Mouse (Mus musculus): ENCODE measurements around the gene Gm17268. TPM values are rescaled to one million over a fixed set of nuclear protein-coding genes. Genes with fewer than 3 reads are reported as not detected.

The Gm17268 gene
- polyA plus RNA-seq, 1 experiment, result not detected

DNA sequence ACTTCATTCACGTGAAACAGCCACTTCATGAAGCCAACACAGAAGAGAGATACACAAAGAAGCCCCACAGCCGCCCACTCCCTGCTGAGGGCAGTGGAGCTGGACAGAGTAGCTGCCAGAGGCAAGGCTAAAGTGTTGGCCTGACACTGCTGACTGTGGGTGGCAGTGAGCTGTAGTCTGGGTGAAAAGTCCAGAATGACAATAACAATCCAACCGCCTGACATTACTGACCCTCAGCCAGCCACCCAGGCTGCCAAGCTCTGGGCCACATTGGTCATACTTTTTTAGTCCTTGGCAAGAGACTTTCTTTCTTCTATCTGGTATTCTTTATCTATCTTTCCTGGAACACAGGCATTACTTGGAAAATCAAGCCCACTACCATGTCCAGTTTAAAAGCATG, 32.7 kb upstream of the Gm17268 start:
- H3K4me1 ChIP-seq (ENCODE audit: control insufficient read depth, insufficient read depth, low read length), result no peaks in the 10 kb centered on the region
- H3K36me3 ChIP-seq (ENCODE audit: control insufficient read depth, insufficient read depth, low read length), result no peaks in the 10 kb centered on the region
- WGBS, result 81% methylated on average over 3 of the region's 3 CpGs
- no peak overlapping the region for H3K27ac ChIP-seq (ENCODE audit: insufficient read depth, low read depth, low read length)
- DNase-seq, result no peak
- TF ChIP-seq CTCF (conservative IDR thresholded peaks at IDR 0.05; ENCODE audit: insufficient read depth, insufficient read length, low read depth, low read length), result no peak
- no peaks in the 10 kb centered on the region for H3K27me3 ChIP-seq (replicated peaks; ENCODE audit: control insufficient read depth, insufficient read depth, low read length)
- H3K4me3 ChIP-seq (ENCODE audit: insufficient read depth, low read depth, low read length), result no peak overlapping the region

DNA sequence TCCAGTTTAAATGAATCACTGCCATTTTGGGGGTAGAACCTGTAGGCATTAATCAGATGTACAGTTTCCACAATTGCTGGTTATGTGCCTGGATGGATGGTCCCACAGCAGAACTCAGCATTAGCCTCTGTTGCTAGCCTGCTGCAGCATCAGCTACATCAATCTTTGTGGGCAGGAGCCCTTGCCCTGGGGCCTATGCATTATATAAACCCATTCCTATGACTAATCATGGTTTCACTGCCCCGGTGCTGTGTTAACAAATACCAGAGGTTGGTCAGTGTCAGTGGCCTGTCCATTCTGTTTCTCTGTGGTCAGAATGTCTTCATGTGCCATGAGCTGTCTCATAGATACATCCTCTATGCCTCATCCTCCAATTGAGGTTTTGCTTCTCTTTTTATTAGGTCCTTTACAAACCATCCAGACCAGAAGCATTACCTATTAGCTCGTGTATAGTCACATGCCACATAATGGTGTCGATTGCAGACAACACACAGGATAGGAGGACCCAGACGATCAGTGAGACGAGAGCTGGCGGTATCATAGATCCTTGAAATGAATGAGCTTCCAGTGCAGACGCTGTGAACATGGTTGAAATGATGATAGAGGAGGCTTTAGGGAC, 28.7 kb upstream of the Gm17268 start:
- H3K4me1 ChIP-seq (ENCODE audit: control insufficient read depth, insufficient read depth, low read length), result no peaks in the 10 kb centered on the region
- no peaks in the 10 kb centered on the region for H3K27me3 ChIP-seq (replicated peaks; ENCODE audit: control insufficient read depth, insufficient read depth, low read length)
- H3K4me3 ChIP-seq (ENCODE audit: insufficient read depth, low read depth, low read length), result no peak overlapping the region
- 72% methylated on average over 7 of the region's 7 CpGs for WGBS
- DNase-seq, result no peak
- H3K27ac ChIP-seq (ENCODE audit: insufficient read depth, low read depth, low read length), result no peak overlapping the region
- H3K36me3 ChIP-seq (ENCODE audit: control insufficient read depth, insufficient read depth, low read length), result no peaks in the 10 kb centered on the region
- TF ChIP-seq CTCF (conservative IDR thresholded peaks at IDR 0.05; ENCODE audit: insufficient read depth, insufficient read length, low read depth, low read length), result no peak
- TF ChIP-seq POLR2A (IDR thresholded peaks at IDR 0.05; ENCODE audit: low read depth, low read length), result no peak

DNA sequence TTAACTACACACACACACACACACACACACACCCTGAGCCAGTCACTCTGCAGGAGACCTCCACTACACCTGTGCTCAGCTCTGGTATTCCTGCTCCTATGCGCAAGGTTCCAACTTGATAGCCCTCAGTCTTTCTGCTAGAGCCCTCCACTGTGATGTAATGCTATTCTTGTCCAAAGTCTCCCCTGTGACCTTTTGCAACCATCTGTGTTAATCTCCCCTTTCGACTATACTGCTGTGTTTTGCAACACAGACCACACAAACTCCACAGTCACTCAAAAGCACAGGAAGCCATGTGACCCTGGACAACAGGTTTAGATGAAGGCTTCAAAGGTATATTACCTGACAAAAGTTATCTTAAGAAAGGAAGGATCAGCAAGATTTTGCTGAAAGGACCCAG, 25.1 kb upstream of the Gm17268 start:
- H3K4me1 ChIP-seq (ENCODE audit: control insufficient read depth, insufficient read depth, low read length), result no peaks in the 10 kb centered on the region
- no peak overlapping the region for H3K27ac ChIP-seq (ENCODE audit: insufficient read depth, low read depth, low read length)
- DNase-seq, result no peak
- 67% methylated on average over 2 of the region's 2 CpGs for WGBS
- TF ChIP-seq POLR2A (IDR thresholded peaks at IDR 0.05; ENCODE audit: low read depth, low read length), result no peak
- TF ChIP-seq CTCF (conservative IDR thresholded peaks at IDR 0.05; ENCODE audit: insufficient read depth, insufficient read length, low read depth, low read length), result no peak
- no peaks in the 10 kb centered on the region for H3K27me3 ChIP-seq (replicated peaks; ENCODE audit: control insufficient read depth, insufficient read depth, low read length)
- H3K36me3 ChIP-seq (ENCODE audit: control insufficient read depth, insufficient read depth, low read length), result no peaks in the 10 kb centered on the region
- no peak overlapping the region for H3K4me3 ChIP-seq (ENCODE audit: insufficient read depth, low read depth, low read length)

DNA sequence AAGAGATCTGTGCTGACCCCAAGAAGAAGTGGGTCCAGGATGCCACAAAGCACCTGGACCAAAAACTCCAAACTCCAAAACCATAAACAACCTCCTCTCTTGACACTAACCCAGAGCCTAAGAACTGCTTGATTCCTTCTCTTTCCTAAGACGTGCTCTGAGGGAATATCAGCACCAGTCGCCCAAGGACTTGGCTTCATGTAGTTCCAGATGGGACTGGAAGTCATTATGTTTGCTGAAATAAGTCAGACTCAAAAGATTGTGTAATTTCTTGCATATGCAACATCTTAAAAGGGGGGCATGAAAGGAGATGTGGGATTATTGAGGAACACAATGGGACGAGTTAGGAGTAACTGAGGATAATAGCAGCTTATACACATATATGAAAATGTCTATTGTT, 23.9 kb upstream of the Gm17268 start:
- DNase-seq, result no peak
- Histone ChIP-seq H3K4me3 (ENCODE audit: insufficient read depth, low read depth, low read length) (no peak overlapping the region), H3K36me3 (ENCODE audit: control insufficient read depth, insufficient read depth, low read length) (no peaks in the 10 kb centered on the region), H3K27ac (ENCODE audit: insufficient read depth, low read depth, low read length) (no peak overlapping the region), H3K4me1 (ENCODE audit: control insufficient read depth, insufficient read depth, low read length) (no peaks in the 10 kb centered on the region), H3K27me3 (replicated peaks; ENCODE audit: control insufficient read depth, insufficient read depth, low read length) (no peaks in the 10 kb centered on the region)
- 82% methylated on average over 3 of the region's 3 CpGs for WGBS
- TF ChIP-seq CTCF (conservative IDR thresholded peaks at IDR 0.05; ENCODE audit: insufficient read depth, insufficient read length, low read depth, low read length), result no peak

DNA sequence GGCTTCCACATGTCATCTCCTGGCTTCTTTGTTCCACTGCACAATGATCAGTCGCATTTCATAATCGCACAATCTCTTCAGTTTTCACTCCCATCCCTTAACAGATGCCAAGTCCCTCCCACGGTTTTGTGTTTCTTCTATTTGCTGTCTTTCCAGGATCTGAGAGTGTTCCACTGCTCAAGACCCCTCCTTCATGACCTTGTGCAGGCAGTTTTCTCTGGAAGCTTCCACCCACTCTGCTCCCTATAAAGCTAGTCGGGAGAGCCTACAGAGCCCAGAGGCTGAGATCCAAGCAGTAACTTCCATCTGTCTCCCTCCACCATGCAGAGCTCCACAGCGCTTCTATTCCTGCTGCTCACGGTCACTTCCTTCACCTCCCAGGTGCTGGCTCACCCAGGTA, 19.3 kb upstream of the Gm17268 start, which contains the start of gene Ccl11:
Ccl11 (plus strand) TSS at position 178 of the 400 bp plus-strand sequence.
- TF ChIP-seq POLR2A (IDR thresholded peaks at IDR 0.05; ENCODE audit: low read depth, low read length) (no peak), CTCF (conservative IDR thresholded peaks at IDR 0.05; ENCODE audit: insufficient read depth, insufficient read length, low read depth, low read length) (no peak)
- no peaks in the 10 kb centered on the region for H3K36me3 ChIP-seq (ENCODE audit: control insufficient read depth, insufficient read depth, low read length)
- no peaks in the 10 kb centered on the region for H3K27me3 ChIP-seq (replicated peaks; ENCODE audit: control insufficient read depth, insufficient read depth, low read length)
- DNase-seq, result no peak
- H3K27ac ChIP-seq (ENCODE audit: insufficient read depth, low read depth, low read length), result no peak within 1 kb of the TSS
- H3K4me1 ChIP-seq (ENCODE audit: control insufficient read depth, insufficient read depth, low read length), result no peaks in the 10 kb centered on the region
- no peak within 1 kb of the TSS for H3K4me3 ChIP-seq (ENCODE audit: insufficient read depth, low read depth, low read length)
- 56% methylated on average over 6 of the region's 6 CpGs for WGBS

DNA sequence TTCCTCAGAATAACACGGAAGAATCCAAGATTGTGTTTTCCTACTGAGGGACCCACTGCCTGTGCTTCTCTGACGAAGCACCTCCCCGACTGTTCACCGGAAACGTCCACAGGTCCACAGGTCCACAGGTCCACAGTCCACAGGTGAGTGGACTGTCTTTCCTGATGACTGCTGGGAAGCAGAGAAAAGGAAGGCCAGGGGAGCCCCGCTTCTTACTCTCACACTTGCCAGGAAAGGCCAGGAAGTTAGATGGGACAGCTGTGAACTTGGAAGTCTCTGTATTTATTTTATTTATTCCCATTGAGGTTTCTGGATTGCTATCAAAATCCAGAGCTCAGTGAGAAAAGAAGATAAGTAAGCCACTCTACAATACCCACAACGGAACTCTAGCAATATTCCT, 15.5 kb upstream of the Gm17268 start:
- Histone ChIP-seq H3K36me3 (ENCODE audit: control insufficient read depth, insufficient read depth, low read length) (no peaks in the 10 kb centered on the region), H3K27me3 (replicated peaks; ENCODE audit: control insufficient read depth, insufficient read depth, low read length) (no peaks in the 10 kb centered on the region), H3K4me1 (ENCODE audit: control insufficient read depth, insufficient read depth, low read length) (no peaks in the 10 kb centered on the region), H3K27ac (ENCODE audit: insufficient read depth, low read depth, low read length) (no peak overlapping the region), H3K4me3 (ENCODE audit: insufficient read depth, low read depth, low read length) (no peak overlapping the region)
- TF ChIP-seq POLR2A (IDR thresholded peaks at IDR 0.05; ENCODE audit: low read depth, low read length) (no peak), CTCF (conservative IDR thresholded peaks at IDR 0.05; ENCODE audit: insufficient read depth, insufficient read length, low read depth, low read length) (no peak)
- DNase-seq, result no peak
- WGBS, result 71% methylated on average over 7 of the region's 7 CpGs

DNA sequence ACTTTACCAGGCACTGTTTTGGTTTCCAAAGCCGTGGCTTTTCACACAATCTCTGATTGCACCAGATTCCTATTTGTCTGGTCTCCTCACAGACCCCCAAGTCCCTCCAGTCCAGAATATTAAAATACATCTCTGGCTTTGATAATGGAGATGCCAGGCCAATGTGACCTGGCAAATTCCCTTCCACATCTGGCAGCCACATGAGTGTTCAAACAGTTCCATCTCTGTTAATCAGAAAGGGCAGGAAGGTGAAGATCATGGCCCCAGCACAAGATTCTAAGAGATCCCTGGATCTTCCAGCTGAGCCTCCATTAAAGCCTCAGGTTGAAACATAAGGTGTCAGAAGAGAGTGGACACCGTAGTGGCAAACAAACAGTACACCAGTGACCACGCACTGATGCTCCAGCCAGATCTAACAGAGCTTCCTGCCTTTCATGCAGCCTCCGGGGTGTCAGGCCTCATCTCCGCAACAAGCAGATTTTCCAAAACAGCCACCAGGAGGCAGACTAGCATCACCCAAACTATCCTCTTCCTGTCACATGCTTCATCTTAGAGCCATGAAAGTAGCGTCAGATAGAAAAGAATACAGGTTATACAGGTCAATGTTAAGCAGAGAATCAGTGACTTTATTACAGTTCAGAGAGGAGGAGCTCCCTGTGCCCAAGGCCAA, 9.5 kb upstream of the Gm17268 start:
- WGBS, result 35% methylated on average over 6 of the region's 6 CpGs
- Histone ChIP-seq H3K36me3 (ENCODE audit: control insufficient read depth, insufficient read depth, low read length) (no peaks in the 10 kb centered on the region), H3K27me3 (replicated peaks; ENCODE audit: control insufficient read depth, insufficient read depth, low read length) (no peaks in the 10 kb centered on the region; the same call in 1 of the 2 replicates), H3K4me1 (ENCODE audit: control insufficient read depth, insufficient read depth, low read length) (no peaks in the 10 kb centered on the region), H3K4me3 (ENCODE audit: insufficient read depth, low read depth, low read length) (no peak overlapping the region), H3K27ac (ENCODE audit: insufficient read depth, low read depth, low read length) (no peak overlapping the region)
- DNase-seq, result peak; percentile 40
- TF ChIP-seq CTCF (conservative IDR thresholded peaks at IDR 0.05; ENCODE audit: insufficient read depth, insufficient read length, low read depth, low read length) (peak; percentile 50), POLR2A (IDR thresholded peaks at IDR 0.05; ENCODE audit: low read depth, low read length) (no peak)
